In genomic region chr6:33174616-33175015, GRCm38 (mm10) we compare ENCODE assay signal across 12 mouse cellular contexts.
A peak's percentile ranks its signal among the peaks of the same experiment; 100 is the strongest.
DNase-seq lines count a peak whose midpoint lies in the region; ATAC-seq and TF ChIP-seq lines count a peak whose summit lies in the region.
"Had no signal": no experiment of that assay in that cellular context is flagged by ENCODE, and none has a peak within 500 bp of the region (broad histone marks: within the 10 kb centered on the region; RNA-seq: fewer than 3 reads in every experiment).

No protein-coding gene starts in this region.

- dilution Hi-C loops in CH12.LX (cut with MboI; ENCODE audit: extremely low pct_ligation_motif_present, extremely low pct_unique_long_range_greater_than_20kb, low sequenced_read_pairs), result no loop called here

- WGBS in kidney, embryonic 15.5 days, result 54% methylated on average over 6 of the region's 6 CpGs
- 63% methylated on average over 6 of the region's 6 CpGs for WGBS in small intestine, adult 2 months

- H3K27ac ChIP-seq in kidney, embryonic 15.5 days, result no peak overlapping the region
- H3K27ac ChIP-seq in CH12.LX (ENCODE audit: insufficient read depth, low read depth) (no peak overlapping the region), MEL (ENCODE audit: control insufficient read depth, low read depth, low read length) (no peak overlapping the region)
- H3K27ac ChIP-seq in small intestine, adult 2 months (ENCODE audit: insufficient read depth, low read depth, low read length), result no peak overlapping the region
- H3K27ac ChIP-seq: forebrain, embryonic 12.5 days had no signal

- no peak overlapping the region for H3K9ac ChIP-seq in kidney, embryonic 15.5 days
- H3K9ac ChIP-seq in CH12.LX (ENCODE audit: insufficient read depth, low read depth) (no peak overlapping the region), MEL (ENCODE audit: control insufficient read depth, low read depth, low read length, poor library complexity, severe bottlenecking) (no peak overlapping the region)
- H3K9ac ChIP-seq: forebrain, embryonic 12.5 days had no signal

- no peaks in the 10 kb centered on the region for H3K4me1 ChIP-seq in kidney, embryonic 15.5 days
- H3K4me1 ChIP-seq in CH12.LX (ENCODE audit: control insufficient read depth in 1 of 2, insufficient read depth in 2 of 2) (no peaks in the 10 kb centered on the region), MEL (ENCODE audit: control insufficient read depth in 1 of 2, insufficient read depth in 2 of 2, low read length in 2 of 2) (no peaks in the 10 kb centered on the region)
- H3K4me1 ChIP-seq in small intestine, adult 2 months (ENCODE audit: control insufficient read depth, insufficient read depth, insufficient read length, low read length), result no peaks in the 10 kb centered on the region
- H3K4me1 ChIP-seq: forebrain, embryonic 12.5 days had no signal

- H3K79me2 ChIP-seq in CH12.LX (replicated peaks; ENCODE audit: control insufficient read depth, extremely low read depth, insufficient read depth, poor library complexity, severe bottlenecking) (no peaks in the 10 kb centered on the region), MEL (ENCODE audit: control insufficient read depth, insufficient read depth, low read length, poor library complexity) (no peaks in the 10 kb centered on the region)

- H3K4me2 ChIP-seq in kidney, embryonic 15.5 days, result no peak overlapping the region
- H3K4me2 ChIP-seq in CH12.LX (ENCODE audit: insufficient read depth, low read depth, poor library complexity, severe bottlenecking), result no peak overlapping the region
- H3K4me2 ChIP-seq: forebrain, embryonic 12.5 days; heart, embryonic 11.5 days had no signal

- DNase-seq in kidney, postnatal 4 days, result peak; percentile 4 to 15
- DNase-seq in CH12.LX (ENCODE audit: extremely low read depth) (no peak), MEL (ENCODE audit: low read depth, low spot score) (peak; percentile 50)
- no peak for DNase-seq in urinary bladder, adult 18-20 months (ENCODE audit: low spot score in 2 of 2)
- DNase-seq: cerebellum, postnatal 36 days; kidney, adult 18-20 months; lung, postnatal 36 days had no signal

- no peaks in the 10 kb centered on the region for H3K36me3 ChIP-seq in kidney, embryonic 15.5 days
- H3K36me3 ChIP-seq in CH12.LX (replicated peaks in 1 of 2; ENCODE audit: control insufficient read depth in 1 of 2, insufficient read depth in 1 of 2, low read length in 1 of 2), result no peaks in the 10 kb centered on the region
- no peaks in the 10 kb centered on the region for H3K36me3 ChIP-seq in MEL (ENCODE audit: control insufficient read depth in 1 of 2, insufficient read depth in 2 of 2, low read length in 2 of 2)
- no peaks in the 10 kb centered on the region for H3K36me3 ChIP-seq in small intestine, adult 2 months (ENCODE audit: control insufficient read depth, insufficient read depth, low read length)
- H3K36me3 ChIP-seq: forebrain, embryonic 12.5 days had no signal

- H3K27me3 ChIP-seq in kidney, embryonic 15.5 days, result no peaks in the 10 kb centered on the region
- H3K27me3 ChIP-seq in CH12.LX (replicated peaks) (no peaks in the 10 kb centered on the region), MEL (ENCODE audit: control insufficient read depth in 1 of 2, insufficient read depth in 2 of 2, low read length in 2 of 2) (no peaks in the 10 kb centered on the region)
- no peaks in the 10 kb centered on the region for H3K27me3 ChIP-seq in small intestine, adult 2 months (ENCODE audit: control insufficient read depth, insufficient read depth, low read length)
- H3K27me3 ChIP-seq: forebrain, embryonic 12.5 days had no signal

- TF ChIP-seq POLR2A in CH12.LX (IDR thresholded peaks at IDR 0.05; ENCODE audit: low read depth, low read length) (no peak), MEL (IDR thresholded peaks at IDR 0.05; ENCODE audit: control insufficient read depth in 1 of 2, insufficient read depth in 1 of 2, low read depth in 1 of 2, low read length in 2 of 2, poor library complexity in 1 of 2) (no peak)
- TF ChIP-seq POLR2A in small intestine, adult 2 months (IDR thresholded peaks at IDR 0.05; ENCODE audit: low read depth, low read length), result no peak

- no peaks in the 10 kb centered on the region for H3K9me3 ChIP-seq in kidney, embryonic 15.5 days (replicated peaks)
- H3K9me3 ChIP-seq in CH12.LX (replicated peaks; ENCODE audit: low read length) (no peaks in the 10 kb centered on the region), MEL (replicated peaks; ENCODE audit: insufficient read depth, low read length) (no peaks in the 10 kb centered on the region)
- H3K9me3 ChIP-seq: forebrain, embryonic 12.5 days had no signal

- ATAC-seq in kidney, embryonic 15.5 days (replicated peaks; ENCODE audit: low FRiP score), result no peak
- ATAC-seq in megakaryocyte, adult 5-6 weeks (ENCODE audit: poor library complexity, severe bottlenecking), result no peak

- TF ChIP-seq CTCF in CH12.LX (conservative IDR thresholded peaks at IDR 0.05 in 1 of 2, IDR thresholded peaks at IDR 0.05 in 1 of 2; ENCODE audit: low read depth in 2 of 2, low read length in 2 of 2), result peak; percentile 24 to 47; a peak in 3 of 4 replicates
- peak; percentile 52 to 63 (median 56) for TF ChIP-seq CTCF in MEL (IDR thresholded peaks at IDR 0.05 in 2 of 3, conservative IDR thresholded peaks at IDR 0.05 in 1 of 3; ENCODE audit: control insufficient read depth in 1 of 3, insufficient read depth in 1 of 3, low read depth in 2 of 3, low read length in 3 of 3, poor library complexity in 1 of 3, severe bottlenecking in 1 of 3)
- peak; percentile 42; the same call in 1 of the 2 replicates for TF ChIP-seq CTCF in small intestine, adult 2 months (IDR thresholded peaks at IDR 0.05; ENCODE audit: extremely low read depth, insufficient read length, insufficient replicate concordance, low read depth, low read length)

- TF ChIP-seq RAD21 in CH12.LX (IDR thresholded peaks at IDR 0.05; ENCODE audit: low read depth, low read length) (peak; percentile 30), MEL (IDR thresholded peaks at IDR 0.05; ENCODE audit: low read depth, low read length) (peak; percentile 63)

- in situ Hi-C loops in CH12.LX (cut with MboI; ENCODE audit: low pct_ligation_motif_present, low pct_unique_long_range_greater_than_20kb, low sequenced_read_pairs), result loop anchor here (25.0 kb wide), 1 partner anchor 862 kb away; no protein-coding TSS in a partner anchor

- TF ChIP-seq EP300 in CH12.LX (IDR thresholded peaks at IDR 0.05; ENCODE audit: low read length) (no peak), MEL (IDR thresholded peaks at IDR 0.05; ENCODE audit: low read depth in 1 of 2, low read length in 2 of 2) (no peak)

- no peak overlapping the region for H3K4me3 ChIP-seq in kidney, embryonic 15.5 days (replicated peaks)
- H3K4me3 ChIP-seq in CH12.LX (replicated peaks in 1 of 3; ENCODE audit: low read depth in 2 of 3, low read length in 2 of 3, poor library complexity in 1 of 3) (no peak overlapping the region), MEL (ENCODE audit: control insufficient read depth in 1 of 2, insufficient read depth in 1 of 2, low read depth in 2 of 2, low read length in 2 of 2) (no peak overlapping the region)
- no peak overlapping the region for H3K4me3 ChIP-seq in small intestine, adult 2 months (ENCODE audit: low read depth, low read length)
- H3K4me3 ChIP-seq: forebrain, embryonic 12.5 days had no signal

TF ChIP-seq in CH12.LX, 34 proteins besides CTCF, POLR2A, EP300 and RAD21:
- TF ChIP-seq IRF4 (IDR thresholded peaks at IDR 0.05; ENCODE audit: low read depth, low read length) (no peak), SMC3 (IDR thresholded peaks at IDR 0.05; ENCODE audit: low read depth, low read length) (peak; percentile 17; the same call in 1 of the 2 replicates), JUND (conservative IDR thresholded peaks at IDR 0.05; ENCODE audit: low read depth, low read length) (no peak), ZC3H11A (IDR thresholded peaks at IDR 0.05; ENCODE audit: low read depth, low read length) (no peak), MAX (IDR thresholded peaks at IDR 0.05; ENCODE audit: low read length) (no peak), SIN3A (IDR thresholded peaks at IDR 0.05; ENCODE audit: low read length) (no peak), JUN (IDR thresholded peaks at IDR 0.05; ENCODE audit: insufficient read depth, low read depth, low read length) (no peak), TBP (conservative IDR thresholded peaks at IDR 0.05; ENCODE audit: low read depth, low read length) (no peak)

TF ChIP-seq in MEL, 35 proteins besides CTCF, POLR2A, EP300 and RAD21:
- TF ChIP-seq HCFC1 (IDR thresholded peaks at IDR 0.05; ENCODE audit: low read depth, low read length) (no peak), USF2 (IDR thresholded peaks at IDR 0.05; ENCODE audit: borderline replicate concordance in 1 of 2, insufficient read depth in 1 of 2, low read depth in 1 of 2, low read length in 2 of 2) (no peak), MXI1 (IDR thresholded peaks at IDR 0.05; ENCODE audit: low read depth, low read length) (no peak), GATA1 (IDR thresholded peaks at IDR 0.05; ENCODE audit: low read depth, low read length) (no peak), GABPA (IDR thresholded peaks at IDR 0.05; ENCODE audit: low read depth, low read length) (no peak), MAFK (IDR thresholded peaks at IDR 0.05; ENCODE audit: borderline replicate concordance, low read depth, low read length) (no peak), TCF12 (IDR thresholded peaks at IDR 0.05; ENCODE audit: low read depth, low read length) (no peak), ETS1 (IDR thresholded peaks at IDR 0.05; ENCODE audit: low read depth, low read length) (no peak), TBP (IDR thresholded peaks at IDR 0.05; ENCODE audit: low read depth, low read length) (no peak), ZMIZ1 (IDR thresholded peaks at IDR 0.05; ENCODE audit: low read depth, low read length) (no peak), NRF1 (IDR thresholded peaks at IDR 0.05; ENCODE audit: insufficient read depth, low read depth, low read length, poor library complexity, severe bottlenecking) (no peak), ZC3H11A (IDR thresholded peaks at IDR 0.05; ENCODE audit: low read depth, low read length) (peak; percentile 67), BHLHE40 (IDR thresholded peaks at IDR 0.05; ENCODE audit: borderline replicate concordance, low read depth, low read length) (no peak), JUND (IDR thresholded peaks at IDR 0.05; ENCODE audit: low read depth, low read length) (peak; percentile 64; the same call in 1 of the 2 replicates), ZKSCAN1 (IDR thresholded peaks at IDR 0.05; ENCODE audit: low read depth, low read length) (no peak), SMC3 (IDR thresholded peaks at IDR 0.05; ENCODE audit: low read depth, low read length) (peak; percentile 68), NELFE (IDR thresholded peaks at IDR 0.05; ENCODE audit: low read depth, low read length) (no peak), POLR2AphosphoS5 (IDR thresholded peaks at IDR 0.05; ENCODE audit: borderline replicate concordance, low read depth, low read length) (no peak), CHD2 (IDR thresholded peaks at IDR 0.05; ENCODE audit: low read length) (no peak), RCOR1 (IDR thresholded peaks at IDR 0.05; ENCODE audit: low read depth, low read length) (no peak), TAL1 (IDR thresholded peaks at IDR 0.05; ENCODE audit: low read length) (no peak), ELF1 (IDR thresholded peaks at IDR 0.05; ENCODE audit: low read depth, low read length) (no peak), SIN3A (IDR thresholded peaks at IDR 0.05; ENCODE audit: low read length) (no peak)
TF ChIP-seq in MEL: peak in this region for 3.

Comparison
In these comparisons a context has a peak if more than half of its experiments do, and no peak if none do; other contexts are left out.
1. DNase-seq: peak in kidney, postnatal 4 days (2 of 2) and MEL (single experiment); none in CH12.LX (single experiment) and urinary bladder, adult 18-20 months (0 of 2).
2. Peak in every context shown above with its lines, with median percentiles within 50 percentile points of each other: CTCF ChIP-seq.